Mouse (Mus musculus) CH12.LX (cell line): ENCODE measurements around the gene Glipr1l1.
"Not testable (repeated sequence)": the region's sequence is repeated elsewhere in the genome, so short reads cannot be mapped to it uniquely, and the experiment has no call there.

Experiments used
- CTCF ChIP-seq, 2 experiments: IDR thresholded peaks in 1 of 2; conservative IDR thresholded peaks in 1 of 2; 2 replicates each; pipeline ENCODE4 v1.5.1; 2011 to 2012; ENCODE audit warnings: low read depth in 2 of 2, low read length in 2 of 2, improper control_type of control experiment in 1 of 2, inconsistent platforms in 1 of 2, mild to moderate bottlenecking in 1 of 2, moderate library complexity in 1 of 2
- ELF1 ChIP-seq: IDR thresholded peaks from 2 replicates; pipeline ENCODE4 v1.6.1; 2014; ENCODE audit warnings: low read depth, mild to moderate bottlenecking, inconsistent platforms, low read length, improper control_type of control experiment
- EP300 ChIP-seq: IDR thresholded peaks from 2 replicates; pipeline ENCODE4 v1.6.1; 2011; ENCODE audit warnings: low read length, improper control_type of control experiment
- HCFC1 ChIP-seq: IDR thresholded peaks from 2 replicates; pipeline ENCODE4 v1.6.1; 2012; ENCODE audit warnings: low read depth, mild to moderate bottlenecking, inconsistent platforms, low read length, improper control_type of control experiment
- MAFK ChIP-seq: IDR thresholded peaks from 2 replicates; pipeline ENCODE4 v1.6.1; 2011; ENCODE audit warnings: low read length, improper control_type of control experiment; ENCODE audit not compliant: insufficient replicate concordance
- POLR2A ChIP-seq: IDR thresholded peaks from 2 replicates; pipeline ENCODE4 v1.6.1; 2011; ENCODE audit warnings: low read depth, mild to moderate bottlenecking, improper control_type of control experiment, low read length
- POLR2AphosphoS2 ChIP-seq: IDR thresholded peaks from 2 replicates; pipeline ENCODE4 v1.6.1; 2011; ENCODE audit warnings: low read depth, low read length, improper control_type of control experiment
- RAD21 ChIP-seq: IDR thresholded peaks from 2 replicates; pipeline ENCODE4 v1.6.1; 2011; ENCODE audit warnings: low read depth, mild to moderate bottlenecking, low read length, improper control_type of control experiment, moderate library complexity
- RCOR1 ChIP-seq: conservative IDR thresholded peaks from 2 replicates; pipeline ENCODE4 v1.6.1; 2012; ENCODE audit warnings: low read depth, mild to moderate bottlenecking, inconsistent platforms, low read length, improper control_type of control experiment
- UBTF ChIP-seq: IDR thresholded peaks from 2 replicates; pipeline ENCODE4 v1.6.1; 2012; ENCODE audit warnings: low read depth, mild to moderate bottlenecking, inconsistent platforms, low read length, improper control_type of control experiment, moderate library complexity
- ZC3H11A ChIP-seq: IDR thresholded peaks from 2 replicates; pipeline ENCODE4 v1.6.1; 2012; ENCODE audit warnings: low read depth, mild to moderate bottlenecking, inconsistent platforms, low read length, improper control_type of control experiment
- ZKSCAN1 ChIP-seq: IDR thresholded peaks from 2 replicates; pipeline ENCODE4 v1.6.1; 2012; ENCODE audit warnings: low read depth, inconsistent platforms, low read length, improper control_type of control experiment, borderline replicate concordance
- ZNF384 ChIP-seq: IDR thresholded peaks from 2 replicates; pipeline ENCODE4 v1.6.1; 2012; ENCODE audit warnings: low read depth, low read length, improper control_type of control experiment, inconsistent platforms

GRCm38 (mm10) chr10:112028689-112029088 lies 31.3 kb upstream of the Glipr1l1 start:
- TF ChIP-seq CTCF (conservative IDR thresholded peaks at IDR 0.05 in 1 of 2, IDR thresholded peaks at IDR 0.05 in 1 of 2; ENCODE audit: low read depth in 2 of 2, low read length in 2 of 2); POLR2A; ZKSCAN1; MAFK; RCOR1; ZNF384; UBTF; HCFC1; ELF1; RAD21; POLR2AphosphoS2; ZC3H11A; EP300: not testable (repeated sequence)
